Mouse (Mus musculus) hematopoietic stem cell, adult 5-6 weeks (primary cell): ENCODE measurements around the gene Elf2. TPM values are rescaled to one million over a fixed set of nuclear protein-coding genes. Genes with fewer than 3 reads are reported as not detected.
"Not testable (repeated sequence)": the region's sequence is repeated elsewhere in the genome, so short reads cannot be mapped to it uniquely, and the experiment has no call there.

Source experiments
- ATAC-seq, 2 experiments: fragments of 125-278 bp in 1 of 2; replicated peaks in 1 of 2; 2 replicates each; pipeline ENCODE4 v1.8.0; 2016 to 2017; ENCODE audit warnings: inconsistent platforms in 2 of 2, mild to moderate bottlenecking in 2 of 2, moderate number of reproducible peaks in 2 of 2, low read depth in 1 of 2, moderate TSS enrichment in 1 of 2; ENCODE audit not compliant: low FRiP score in 2 of 2, poor library complexity in 2 of 2, severe bottlenecking in 2 of 2, insufficient read depth in 1 of 2, low TSS enrichment in 1 of 2
- total RNA-seq: library from RNA; stranded (forward); fragments of 172-1452, 232-1000 nt; gene quantifications from 2 replicates; pipeline ENCODE4 v1.2.3, GENCODE M21; 2017

Elf2 gene
- total RNA-seq, 1 experiment from 2014 or later = 205 TPM

DNA sequence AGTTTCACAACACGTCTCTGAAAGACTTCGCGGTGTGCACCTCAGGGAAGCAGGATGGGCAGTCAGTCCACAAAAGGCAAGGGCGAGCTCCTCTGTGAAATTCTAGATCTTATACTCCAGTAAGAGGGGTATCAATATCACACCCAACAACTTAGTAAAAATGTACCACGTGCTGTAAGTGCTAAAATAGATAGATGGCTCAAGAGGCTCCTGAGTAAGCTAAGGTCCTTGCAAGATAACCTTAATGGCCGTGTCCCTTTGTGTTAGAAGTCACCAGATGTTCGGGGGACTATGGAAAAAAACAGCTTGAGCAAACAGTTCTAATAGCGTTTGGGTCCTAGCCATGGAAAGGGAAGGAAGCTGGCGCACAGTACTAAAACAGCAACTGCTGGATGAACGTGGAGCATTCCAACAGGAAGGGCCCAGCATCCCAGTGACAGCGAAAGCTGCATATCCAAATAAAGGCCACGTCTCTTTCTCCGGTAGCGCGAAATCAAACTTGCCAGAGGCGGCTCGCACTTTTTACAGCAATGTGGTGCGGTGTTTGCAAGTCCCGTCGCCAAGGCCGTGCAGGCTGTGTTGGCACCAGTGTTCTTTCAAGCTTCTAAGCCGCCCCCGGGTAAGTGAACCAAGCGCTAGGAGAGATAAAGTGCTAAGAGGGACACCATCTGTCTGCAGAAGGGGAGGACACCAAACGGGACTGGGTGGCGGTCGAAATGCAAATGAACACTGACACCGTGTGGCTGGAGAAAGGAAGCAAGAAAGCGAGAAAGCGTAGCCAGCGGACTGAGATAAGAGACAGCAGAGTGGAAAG, 24.4 kb upstream of the Elf2 start:
- peak; percentile 90 to 93 for ATAC-seq

DNA sequence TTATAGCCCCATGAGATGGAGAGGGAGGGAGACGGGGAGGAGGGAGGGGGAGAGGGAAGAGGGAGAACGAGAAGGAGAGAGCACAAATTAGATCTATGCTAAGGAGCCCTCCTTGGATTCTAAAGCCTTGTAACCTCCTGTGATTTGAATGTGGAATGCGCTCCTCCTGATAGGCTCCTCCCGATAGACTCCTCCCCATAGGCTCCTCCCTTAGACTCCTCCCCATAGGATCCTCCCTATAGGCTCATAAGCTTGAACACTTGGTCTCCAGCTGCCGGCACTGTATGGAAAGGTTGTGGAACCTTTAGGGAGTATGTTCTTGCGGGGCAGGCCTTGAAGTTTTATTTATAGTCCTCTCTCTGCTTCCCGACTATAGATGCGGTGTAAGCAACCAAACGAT, 20.6 kb upstream of the Elf2 start:
- ATAC-seq = no peak

DNA sequence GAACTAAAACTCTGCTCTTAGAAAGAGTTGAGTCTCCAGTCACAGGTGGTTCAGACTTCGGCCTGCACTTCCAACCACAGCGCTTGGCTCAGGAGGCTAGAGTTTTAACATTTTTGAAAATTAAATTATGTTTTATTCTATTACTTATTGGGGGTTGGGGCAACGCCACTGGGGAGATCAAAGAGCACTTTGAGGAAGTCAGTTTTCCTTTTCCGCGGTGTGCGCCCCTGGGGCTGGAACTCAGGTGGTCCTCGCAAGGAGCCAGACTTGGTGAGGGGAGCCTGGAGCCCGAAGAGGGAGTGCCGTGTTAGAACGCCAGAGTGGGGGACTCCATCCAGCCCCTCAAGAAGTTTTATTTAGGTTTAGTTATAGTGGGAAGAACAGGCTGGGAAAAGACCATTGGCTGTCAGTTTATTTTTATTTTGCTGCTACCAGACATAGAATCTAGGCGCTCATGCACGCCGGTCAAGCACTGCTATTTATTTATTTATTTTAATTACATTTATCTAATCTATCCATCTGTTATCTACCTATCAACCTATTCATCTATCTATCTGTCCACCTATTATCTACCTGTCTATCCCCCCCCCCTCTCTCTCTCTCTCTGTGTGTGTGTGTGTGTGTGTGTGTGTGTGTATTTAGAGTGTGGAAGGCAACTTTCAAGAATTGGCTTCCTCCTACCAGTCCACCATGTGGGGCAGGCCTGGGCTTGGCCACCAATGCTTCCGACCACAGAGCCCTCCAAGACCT, 19.3 kb upstream of the Elf2 start:
- ATAC-seq = 0 out of 4 replicates have a peak, but pooled peaks have one; percentile 5 to 19

DNA sequence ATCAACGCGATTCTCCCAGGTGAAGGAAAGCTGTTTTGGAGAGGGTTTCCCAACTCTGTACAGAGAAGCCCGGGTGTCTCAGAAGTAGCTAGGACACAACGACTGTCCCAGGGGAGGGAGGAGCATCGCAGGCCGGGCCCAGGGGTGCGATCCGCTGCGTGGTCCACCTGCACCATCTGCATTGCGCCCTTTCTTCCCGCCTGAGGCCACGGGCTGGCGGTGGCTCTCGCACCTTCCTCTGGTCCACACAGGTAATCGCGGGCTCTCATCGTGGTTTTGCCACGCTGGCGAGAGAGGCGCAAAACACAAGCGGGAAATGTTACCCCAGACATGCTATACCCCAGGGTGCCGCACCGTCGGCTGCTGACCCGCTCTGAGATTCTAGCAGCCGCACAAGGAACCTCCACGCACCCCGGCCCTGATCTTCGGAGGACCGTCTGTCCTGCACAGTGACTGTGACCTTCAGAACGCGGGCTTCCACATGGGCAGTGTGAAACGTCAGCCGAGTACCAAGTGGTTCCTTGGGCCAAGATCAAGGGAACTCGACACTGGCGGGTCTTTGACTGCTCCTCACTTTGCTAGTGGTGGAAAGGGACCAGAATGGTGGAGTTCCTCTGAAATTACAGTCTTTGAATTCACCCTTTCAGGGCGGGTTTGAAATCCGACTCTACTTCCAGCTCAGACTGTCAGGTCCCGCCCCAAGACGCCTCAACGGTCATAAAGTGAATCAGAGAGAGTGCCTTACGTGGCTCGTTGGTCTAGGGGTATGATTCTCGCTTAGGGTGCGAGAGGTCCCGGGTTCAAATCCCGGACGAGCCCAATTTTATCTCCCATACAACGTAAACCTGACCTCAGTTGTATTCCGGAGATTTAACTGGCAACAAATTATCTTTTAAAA, 18.4 kb upstream of the Elf2 start:
- ATAC-seq = peak; percentile 61 to 71

DNA sequence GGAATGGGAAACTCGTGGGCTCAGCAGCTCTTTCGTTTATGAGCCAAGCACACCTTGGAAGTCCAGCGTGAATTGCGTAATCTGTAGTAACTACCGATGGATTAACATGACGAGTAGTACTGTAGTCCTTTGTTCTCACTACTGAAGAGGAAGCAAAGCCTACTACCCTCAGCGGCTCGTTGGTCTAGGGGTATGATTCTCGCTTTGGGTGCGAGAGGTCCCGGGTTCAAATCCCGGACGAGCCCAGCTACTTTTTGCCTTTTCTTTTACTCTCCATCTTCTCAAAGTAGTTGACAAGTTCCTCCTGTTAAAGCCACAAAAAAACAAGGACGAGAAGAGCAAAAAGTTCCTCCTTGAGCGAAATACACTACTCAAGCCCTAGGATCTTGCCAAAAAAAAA, 17.7 kb upstream of the Elf2 start:
- ATAC-seq = peak in 1 of 2 experiments; percentile 43; a peak in 2 of 4 replicates

DNA sequence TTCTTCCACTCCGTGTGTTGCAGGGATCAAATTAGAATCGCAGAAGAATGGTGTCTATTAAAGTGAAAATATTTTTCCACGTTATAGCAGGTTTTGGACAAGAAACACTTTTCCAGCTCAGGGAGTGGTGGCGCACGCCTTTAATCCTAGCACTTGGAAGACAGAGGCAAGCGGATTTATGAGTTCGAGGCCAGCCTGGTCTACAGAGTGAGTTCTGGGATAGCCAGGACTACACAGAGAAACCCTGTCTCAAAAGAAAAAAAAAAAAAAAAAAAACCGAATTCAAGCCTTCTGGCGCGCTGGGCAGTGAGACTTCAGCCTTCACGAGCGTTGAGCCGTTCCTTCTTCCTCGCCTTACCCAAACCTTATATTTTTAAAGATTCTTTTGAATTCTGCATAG, 17.2 kb upstream of the Elf2 start:
- no peak for ATAC-seq

DNA sequence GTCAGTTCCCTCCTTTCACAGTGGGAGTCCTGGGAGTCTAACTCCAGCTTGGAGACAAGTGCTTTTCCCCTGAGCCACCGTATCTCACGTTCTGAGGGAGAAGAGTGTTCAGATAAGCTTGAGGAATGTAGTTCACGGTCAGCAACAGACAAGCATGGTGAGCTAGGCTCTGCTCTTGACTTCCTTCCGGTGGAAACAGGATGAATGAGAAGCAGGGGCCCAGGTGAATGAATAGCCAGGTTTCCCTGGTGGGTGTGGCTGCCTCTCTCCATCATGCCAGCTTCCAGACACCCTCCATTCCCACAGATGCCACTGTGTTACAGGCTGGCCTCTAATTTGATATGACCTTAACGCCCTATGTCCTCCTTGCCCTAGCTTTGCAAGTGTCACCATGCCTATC, 16.6 kb upstream of the Elf2 start:
- ATAC-seq = no peak

DNA sequence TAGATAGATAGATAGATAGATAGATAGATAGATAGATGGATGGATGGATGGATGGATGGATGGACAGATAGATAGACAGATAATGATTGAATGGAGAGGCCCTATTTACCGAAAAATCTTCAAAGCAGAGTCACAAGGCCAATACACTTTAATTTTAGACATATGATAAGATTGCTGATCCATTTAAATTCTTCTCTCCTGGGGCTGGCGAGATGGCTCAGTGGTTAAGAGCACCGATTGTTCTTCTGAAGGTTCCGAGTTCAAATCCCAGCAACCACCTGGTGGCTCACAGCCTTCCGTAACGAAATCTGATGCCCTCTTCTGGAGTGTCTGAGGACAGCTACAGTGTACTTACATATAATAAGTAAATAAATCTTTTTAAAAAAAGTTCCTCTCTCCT, 14.5 kb upstream of the Elf2 start:
- not testable (repeated sequence) for ATAC-seq

GRCm38 (mm10) chr3:51354034-51354427, 13.6 kb upstream of the Elf2 start:
- ATAC-seq = no peak

- peak; percentile 74 to 79 for ATAC-seq
Measured at GRCm38 (mm10) chr3:51353325-51354033, 13.0 kb upstream of the Elf2 start.

- ATAC-seq = no peak
Measured at GRCm38 (mm10) chr3:51350806-51351205, 10.3 kb upstream of the Elf2 start.

DNA sequence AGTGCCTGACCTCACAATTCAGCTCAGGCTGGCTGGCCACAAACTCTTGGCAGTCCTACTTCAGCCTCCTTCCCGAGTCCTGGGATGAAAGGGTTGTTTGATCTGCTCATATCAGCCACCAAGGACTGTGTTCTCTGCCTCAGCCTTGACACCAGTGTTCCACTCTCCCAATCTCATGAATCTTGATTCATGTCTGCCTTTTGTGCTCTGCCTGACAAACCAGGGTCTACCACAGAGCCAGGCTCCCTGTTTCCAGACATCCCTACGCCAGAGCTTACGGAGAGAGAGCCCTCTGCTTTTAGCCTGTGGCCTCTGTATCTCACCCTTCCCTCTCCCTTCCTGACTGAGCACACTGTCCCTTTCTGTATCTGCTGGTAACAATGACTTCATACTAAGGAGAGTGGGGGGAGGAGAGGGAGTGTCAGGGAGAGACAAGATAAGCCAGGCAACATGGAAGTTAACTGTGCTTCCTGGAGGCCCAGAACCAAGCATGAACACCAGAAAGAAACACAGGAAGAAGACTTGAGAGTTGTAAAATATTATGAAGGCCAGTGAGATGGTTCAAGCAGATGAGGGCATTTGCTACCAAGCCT, 8.3 kb upstream of the Elf2 start:
- 0 out of 4 replicates have a peak, but pooled peaks of 1 of the 2 experiments have one; percentile 9 for ATAC-seq

DNA sequence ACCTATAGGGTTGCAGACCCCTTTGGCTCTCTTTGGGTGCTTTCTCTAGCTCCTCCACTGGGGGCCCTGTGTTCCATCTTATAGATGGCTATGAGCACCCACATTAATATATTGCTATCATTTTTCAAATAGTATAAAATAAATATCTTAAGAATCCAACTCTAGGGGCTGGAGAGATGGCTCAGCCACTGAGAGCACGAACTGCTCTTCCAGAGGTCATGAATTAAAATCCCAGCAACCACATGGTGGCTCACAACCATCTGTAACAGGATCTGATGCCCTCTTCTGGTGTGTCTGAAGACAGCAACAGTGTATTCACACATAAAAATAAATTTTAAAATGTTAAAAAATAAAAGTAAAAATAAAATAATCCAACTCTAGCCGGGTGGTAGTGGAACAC, 4.6 kb upstream of the Elf2 start:
- ATAC-seq = not testable (repeated sequence)

GRCm38 (mm10) chr3:51344182-51344581, 3.7 kb upstream of the Elf2 start:
- ATAC-seq = not testable (repeated sequence)

GRCm38 (mm10) chr3:51343260-51343659, 2.8 kb upstream of the Elf2 start:
- no peak for ATAC-seq

DNA sequence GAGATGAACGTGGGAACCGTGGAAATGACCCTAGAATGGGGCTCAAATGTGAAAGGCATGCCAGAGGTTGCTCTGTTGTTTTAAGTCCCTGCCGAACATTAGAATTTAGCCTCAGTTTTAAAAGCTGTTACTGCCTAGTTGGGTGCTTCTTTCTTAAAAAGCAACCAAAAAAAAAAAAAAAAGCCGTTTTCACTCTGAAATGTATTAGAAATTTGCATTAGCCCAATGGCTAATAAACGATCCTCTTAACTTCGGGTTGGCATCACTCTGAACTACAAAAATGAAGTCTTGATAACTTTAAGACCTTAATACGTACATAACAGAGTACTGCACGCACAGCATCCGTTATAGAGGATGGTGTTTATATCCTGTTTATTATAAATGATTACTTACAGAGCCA, 1.7 kb upstream of the Elf2 start:
- no peak; a peak in 1 of 4 replicates for ATAC-seq
